ENCODE assay signal across 13 mouse cellular contexts in genomic region chr6:90431487-90431886, GRCm38 (mm10). TPM values are rescaled to one million over a fixed set of nuclear protein-coding genes. Genes with fewer than 3 reads are reported as not detected.
DNase-seq lines count a peak whose midpoint lies in the region; ATAC-seq and TF ChIP-seq lines count a peak whose summit lies in the region.
"Had no signal": no experiment of that assay in that cellular context is flagged by ENCODE, and none has a peak within 500 bp of the region (broad histone marks: within the 10 kb centered on the region; RNA-seq: fewer than 3 reads in every experiment).

No protein-coding gene starts in this region.

- no peaks in the 10 kb centered on the region for H3K36me3 ChIP-seq in hindbrain, postnatal 0 days (ENCODE audit: insufficient read depth, low read length)
- H3K36me3 ChIP-seq in hindbrain, embryonic 11.5 days (ENCODE audit: control insufficient read depth, insufficient read depth, low read length), result no peaks in the 10 kb centered on the region
- H3K36me3 ChIP-seq: hindbrain, embryonic 10.5 days; limb, embryonic 15.5 days; lung, embryonic 15.5 days; midbrain, embryonic 12.5 days had no signal

- ATAC-seq in hindbrain, postnatal 0 days, result no peak
- no peak for ATAC-seq in hindbrain, embryonic 11.5 days (ENCODE audit: low FRiP score)

- H3K4me3 ChIP-seq in hindbrain, postnatal 0 days (ENCODE audit: low read length), result no peak overlapping the region
- no peak overlapping the region for H3K4me3 ChIP-seq in hindbrain, embryonic 11.5 days (ENCODE audit: low read depth, low read length)
- H3K4me3 ChIP-seq: hindbrain, embryonic 10.5 days; limb, embryonic 15.5 days; lung, embryonic 15.5 days; midbrain, embryonic 12.5 days had no signal

- H3K27ac ChIP-seq in hindbrain, postnatal 0 days, result 0 out of 2 replicates have a peak overlapping the region, but pooled peaks have one; percentile 2
- no peak overlapping the region for H3K27ac ChIP-seq in hindbrain, embryonic 11.5 days (ENCODE audit: low read depth, low read length)
- H3K27ac ChIP-seq: hindbrain, embryonic 10.5 days; limb, embryonic 15.5 days; lung, embryonic 15.5 days; midbrain, embryonic 12.5 days had no signal

- H3K4me2 ChIP-seq in hindbrain, postnatal 0 days (ENCODE audit: low read depth, low read length), result no peak overlapping the region
- no peak overlapping the region for H3K4me2 ChIP-seq in hindbrain, embryonic 11.5 days (replicated peaks; ENCODE audit: low read depth, low read length)
- H3K4me2 ChIP-seq: limb, embryonic 15.5 days; lung, embryonic 15.5 days; midbrain, embryonic 12.5 days had no signal

- DNase-seq in hindbrain, postnatal 0 days (ENCODE audit: low spot score), result peak; percentile 20
- no peak for DNase-seq in hindbrain, embryonic 11.5 days (ENCODE audit: low spot score)
- DNase-seq in frontal cortex, adult 2 months (ENCODE audit: extremely low spot score in 1 of 2, low spot score in 1 of 2), result peak; percentile 39 to 70
- peak; percentile 63 for DNase-seq in gastrocnemius, postnatal 25 days
- DNase-seq in right cerebral cortex, adult 18-20 months, result peak; percentile 70
- DNase-seq in urinary bladder, postnatal 14 days (ENCODE audit: low spot score), result no peak
- no peak for DNase-seq in adrenal gland, postnatal 10 days
- DNase-seq: cerebellum, postnatal 25 days; kidney, adult 2 months had no signal

- no peak overlapping the region for H3K9ac ChIP-seq in hindbrain, postnatal 0 days (replicated peaks; ENCODE audit: low read length)
- H3K9ac ChIP-seq in hindbrain, embryonic 11.5 days (ENCODE audit: low read depth, low read length), result no peak overlapping the region
- H3K9ac ChIP-seq: limb, embryonic 15.5 days; lung, embryonic 15.5 days; midbrain, embryonic 12.5 days had no signal

- WGBS in hindbrain, postnatal 0 days, result 45% methylated on average over 2 of the region's 2 CpGs
- WGBS in hindbrain, embryonic 11.5 days, result 79% methylated on average over 2 of the region's 2 CpGs

- H3K9me3 ChIP-seq in hindbrain, postnatal 0 days (ENCODE audit: low read length), result no peaks in the 10 kb centered on the region
- H3K9me3 ChIP-seq in hindbrain, embryonic 11.5 days (ENCODE audit: control insufficient read depth, low read length), result no peaks in the 10 kb centered on the region
- H3K9me3 ChIP-seq: hindbrain, embryonic 10.5 days; limb, embryonic 15.5 days; lung, embryonic 15.5 days; midbrain, embryonic 12.5 days had no signal

- H3K27me3 ChIP-seq in hindbrain, postnatal 0 days (ENCODE audit: insufficient read depth, low read length), result no peaks in the 10 kb centered on the region
- H3K27me3 ChIP-seq in hindbrain, embryonic 11.5 days (ENCODE audit: control insufficient read depth, insufficient read depth, low read length), result peaks cover 2% of the 10 kb centered on the region; the same call in 1 of the 2 replicates

- no peak for TF ChIP-seq CTCF in hindbrain, postnatal 0 days (IDR thresholded peaks at IDR 0.05; ENCODE audit: low read depth)

- H3K4me1 ChIP-seq in hindbrain, postnatal 0 days (ENCODE audit: insufficient read depth, low read length), result 0 out of 2 replicates have a peak, but pooled peaks cover 4% of the 10 kb centered on the region
- H3K4me1 ChIP-seq in hindbrain, embryonic 11.5 days (replicated peaks; ENCODE audit: control insufficient read depth, insufficient read depth, low read length), result no peaks in the 10 kb centered on the region

RNA-seq across cellular contexts. Expression of gene Cfap100, which starts 2.9 kb away (rescaled TPM):
- 4.2 and 29.4 TPM in 2 replicates for total RNA-seq in hindbrain, postnatal 0 days (2014; rRNA removed)
- polyA plus RNA-seq in hindbrain, postnatal 0 days (2015; fragmentation: Nextera tagmentation; extraction: Ambion mirVana), result 8.2 and 9.9 TPM in 2 replicates
- 1.2 and 1.5 TPM in 2 replicates for polyA plus RNA-seq in hindbrain, embryonic 11.5 days (2014; fragmentation: Nextera tagmentation; extraction: Ambion mirVana)
- polyA plus RNA-seq in frontal cortex, adult 2 months (2012; rRNA removed), result 6.3 TPM in 2 replicates
- 1 to 10 TPM; 1.0 to 1.1 TPM for total RNA-seq in gastrocnemius, postnatal 25 days (2021)
- total RNA-seq in adrenal gland, postnatal 10 days (2021), result under 1 TPM; 0.58 to 0.90 TPM

RNA-seq across cellular contexts. Expression of gene Klf15, which starts 30.9 kb away (rescaled TPM):
- total RNA-seq in hindbrain, postnatal 0 days (2014; rRNA removed), result 43.2 and 56.4 TPM in 2 replicates
- polyA plus RNA-seq in hindbrain, postnatal 0 days (2015; fragmentation: Nextera tagmentation; extraction: Ambion mirVana), result 26.6 and 29.6 TPM in 2 replicates
- polyA plus RNA-seq in hindbrain, embryonic 11.5 days (2014; fragmentation: Nextera tagmentation; extraction: Ambion mirVana), result 1.9 and 3.6 TPM in 2 replicates
- polyA plus RNA-seq in frontal cortex, adult 2 months (2012; rRNA removed), result 27.2 and 28.4 TPM in 2 replicates
- total RNA-seq in gastrocnemius, postnatal 25 days (2021), result 10 to 100 TPM; 29.8 to 33.3 TPM
- total RNA-seq in adrenal gland, postnatal 10 days (2021), result 10 to 100 TPM; 14.8 to 42.1 TPM

RNA-seq across cellular contexts. Expression of gene Aldh1l1, which starts 54.7 kb away (rescaled TPM):
- 168 and 214 TPM in 2 replicates for total RNA-seq in hindbrain, postnatal 0 days (2014; rRNA removed)
- polyA plus RNA-seq in hindbrain, postnatal 0 days (2015; fragmentation: Nextera tagmentation; extraction: Ambion mirVana), result 131 and 145 TPM in 2 replicates
- 2.2 TPM in 2 replicates for polyA plus RNA-seq in hindbrain, embryonic 11.5 days (2014; fragmentation: Nextera tagmentation; extraction: Ambion mirVana)
- 51.6 and 55.0 TPM in 2 replicates for polyA plus RNA-seq in frontal cortex, adult 2 months (2012; rRNA removed)
- total RNA-seq in gastrocnemius, postnatal 25 days (2021), result 1 to 10 TPM; 5.0 to 7.6 TPM
- 10 to 100 TPM; 51.9 to 95.0 TPM for total RNA-seq in adrenal gland, postnatal 10 days (2021)

Comparison
In these comparisons a context has a peak if more than half of its experiments do, and no peak if none do; other contexts are left out.
1. DNase-seq: peak in hindbrain, postnatal 0 days (single experiment), frontal cortex, adult 2 months (2 of 2), gastrocnemius, postnatal 25 days (single experiment) and right cerebral cortex, adult 18-20 months (single experiment); none in hindbrain, embryonic 11.5 days (single experiment), urinary bladder, postnatal 14 days (single experiment) and adrenal gland, postnatal 10 days (single experiment).
2. RNA of gene Aldh1l1, which starts 54.7 kb away (total RNA-seq): 168 to 214 TPM in hindbrain, postnatal 0 days and 51.9 to 95.0 TPM in adrenal gland, postnatal 10 days; 5.0 to 7.6 TPM in gastrocnemius, postnatal 25 days; every median in the first group is over 4 times any median in the second.